Mouse (Mus musculus): Measurements from ENCODE around the gene Zscan10.

Gene Zscan10

GRCm38 (mm10) chr17:23600641-23601622 is at the start of gene Zscan10:
Gene Zscan10, plus strand, starts transcription at chr17:23600856.
- no peak for DNase-seq (ENCODE audit: low read depth)

GRCm38 (mm10) chr17:23550856-23551255 is 49.8 kb upstream of the Zscan10 start:
- no peak for DNase-seq (ENCODE audit: low read depth)

GRCm38 (mm10) chr17:23551416-23551815 is 49.2 kb upstream of the Zscan10 start:
- no peak for DNase-seq (ENCODE audit: low read depth)

GRCm38 (mm10) chr17:23551963-23552362 is 48.7 kb upstream of the Zscan10 start:
- DNase-seq (ENCODE audit: low read depth), result no peak

GRCm38 (mm10) chr17:23552896-23553633 is 47.6 kb upstream of the Zscan10 start:
- no peak for DNase-seq (ENCODE audit: low read depth)

GRCm38 (mm10) chr17:23553634-23554120 is 47.0 kb upstream of the Zscan10 start:
- no peak for DNase-seq (ENCODE audit: low read depth)

GRCm38 (mm10) chr17:23554321-23554720 is 46.3 kb upstream of the Zscan10 start:
- no peak for DNase-seq (ENCODE audit: low read depth)

GRCm38 (mm10) chr17:23555243-23555916 is 45.3 kb upstream of the Zscan10 start:
- DNase-seq (ENCODE audit: low read depth), result no peak

- peak; percentile 47 for DNase-seq (ENCODE audit: low read depth)
Observed at GRCm38 (mm10) chr17:23559767-23560166, 40.9 kb upstream of the Zscan10 start.

- DNase-seq (ENCODE audit: low read depth), result peak; percentile 95
Observed at GRCm38 (mm10) chr17:23563595-23564367, 36.9 kb upstream of the Zscan10 start, which contains the start of gene Zfp213. Gene Zfp213, minus strand, starts transcription at chr17:23564238.

- no peak for DNase-seq (ENCODE audit: low read depth)
Observed at GRCm38 (mm10) chr17:23564368-23564715, 36.3 kb upstream of the Zscan10 start.

- DNase-seq (ENCODE audit: low read depth), result peak; percentile 55
Observed at GRCm38 (mm10) chr17:23566787-23567186, 33.9 kb upstream of the Zscan10 start.

- DNase-seq (ENCODE audit: low read depth), result no peak
Observed at GRCm38 (mm10) chr17:23568370-23568769, 32.3 kb upstream of the Zscan10 start.

GRCm38 (mm10) chr17:23570017-23570416 is 30.6 kb upstream of the Zscan10 start:
- peak; percentile 81 for DNase-seq (ENCODE audit: low read depth)

GRCm38 (mm10) chr17:23571084-23571483 is 29.6 kb upstream of the Zscan10 start:
- DNase-seq (ENCODE audit: low read depth), result peak; percentile 54

GRCm38 (mm10) chr17:23572059-23572458 is 28.6 kb upstream of the Zscan10 start:
- DNase-seq (ENCODE audit: low read depth), result peak; percentile 32

GRCm38 (mm10) chr17:23574130-23574529 is 26.5 kb upstream of the Zscan10 start:
- DNase-seq (ENCODE audit: low read depth), result no peak

- DNase-seq (ENCODE audit: low read depth), result no peak
Observed at GRCm38 (mm10) chr17:23575951-23576552, 24.6 kb upstream of the Zscan10 start.

- DNase-seq (ENCODE audit: low read depth), result no peak
Observed at GRCm38 (mm10) chr17:23584786-23585185, 15.9 kb upstream of the Zscan10 start.

- DNase-seq (ENCODE audit: low read depth), result no peak
Observed at GRCm38 (mm10) chr17:23585721-23586491, 14.8 kb upstream of the Zscan10 start.

Measured in 416B (cell line).